Mouse (Mus musculus) adrenal gland, postnatal 36 days (tissue): ENCODE measurements around the gene Lin54. TPM values are rescaled to one million over a fixed set of nuclear protein-coding genes. Genes with fewer than 3 reads are reported as not detected.

ENCODE experiments used
- DNase-seq, 2 experiments: peaks; one replicate each; pipeline ENCODE4 v3.0.0; 2021; ENCODE audit warnings: mixed read lengths in 1 of 2
- long read RNA-seq, 2 experiments: library from polyadenylated mRNA; stranded (forward); transcript quantifications; one replicate each; pipeline ENCODE4 v2.0.0; 2021; ENCODE audit warnings: borderline sequencing depth in 2 of 2
- total RNA-seq, 2 experiments: library from RNA; stranded (reverse); gene quantifications; 2 replicates each; pipeline ENCODE4 v1.2.3; 2021

The Lin54 gene
- total RNA-seq: 10 to 100 TPM; 11.9 to 13.8 TPM
- long read RNA-seq, experiment 1, full-length matches to known transcripts: 4 of 6 reads
- long read RNA-seq, experiment 1, partial matches to known transcripts: 2 of 6 reads
- long read RNA-seq, experiment 1, other reads (novel, unspliced or antisense): 0 of 6 reads
- long read RNA-seq, experiment 2, full-length matches to known transcripts: 3 of 4 reads
- long read RNA-seq, experiment 2, partial matches to known transcripts: 0 of 4 reads
- long read RNA-seq, experiment 2, other reads (novel, unspliced or antisense): 1 of 4 reads

DNA sequence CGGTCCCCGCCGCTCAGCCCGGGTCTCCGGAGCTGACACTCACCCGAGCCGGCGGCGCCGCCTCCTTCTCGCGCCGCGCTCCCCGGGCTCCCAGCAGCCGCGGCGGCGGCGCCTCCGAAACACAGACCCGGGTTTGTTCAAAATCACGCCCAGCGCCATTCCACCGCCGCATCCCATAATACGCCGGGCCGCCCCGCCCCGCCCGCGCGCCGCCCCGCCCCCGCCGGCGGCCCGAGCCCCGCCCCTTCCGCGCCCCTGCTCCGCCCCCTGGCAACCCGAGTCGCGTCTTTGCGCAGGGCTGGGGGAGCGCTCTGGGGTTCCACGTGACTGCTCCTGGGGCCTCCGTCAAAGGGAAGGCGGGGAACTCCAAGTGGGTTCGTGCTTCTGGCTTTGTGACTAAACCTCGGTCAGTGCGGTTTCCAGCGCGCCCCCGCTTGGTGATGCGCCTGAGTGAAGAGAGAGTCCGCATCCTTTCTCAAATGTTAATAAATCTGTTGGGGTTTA, at the start of gene Lin54:
Gene Lin54, minus strand, starts transcription at position 182 of the 504 bp plus-strand sequence.
- DNase-seq: peak; percentile 91 to 93

DNA sequence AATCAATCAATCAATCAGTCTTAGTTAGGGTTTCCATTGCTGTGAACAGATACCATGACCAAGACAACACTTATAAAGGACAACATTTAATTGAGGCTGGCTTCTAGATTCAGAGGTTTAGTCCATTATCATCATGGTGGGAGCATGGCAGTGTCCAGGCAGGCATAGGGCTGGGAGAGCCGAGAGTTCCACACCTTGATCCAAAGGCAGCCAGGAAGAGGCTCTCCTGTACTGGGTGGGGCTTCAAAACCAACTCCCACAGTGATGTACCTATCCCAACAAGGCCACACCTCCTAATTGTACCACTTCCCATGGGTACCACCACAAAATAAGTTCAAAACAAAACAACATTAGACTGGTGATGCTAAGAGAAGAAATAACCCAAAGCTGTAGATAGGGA, 49.7 kb upstream of the Lin54 start:
- DNase-seq: no peak

DNA sequence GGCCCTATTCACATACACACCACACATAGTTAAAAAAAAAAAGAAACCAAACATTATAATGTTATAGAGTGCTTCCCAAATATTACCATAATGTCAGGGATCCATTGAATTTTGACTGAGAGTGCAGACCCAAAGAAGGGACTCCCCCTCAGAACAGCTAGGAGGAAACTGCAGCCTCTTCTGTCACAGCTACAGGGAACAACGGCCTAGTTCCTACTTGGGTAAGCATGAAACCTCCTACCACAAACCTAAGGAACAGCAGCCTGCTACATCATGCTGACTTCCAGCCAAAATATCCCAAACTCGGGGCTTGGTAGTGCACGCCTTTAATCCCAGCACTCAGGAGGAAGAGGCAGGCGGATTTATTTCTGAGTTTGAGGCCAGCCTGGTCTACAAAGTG, 48.9 kb upstream of the Lin54 start:
- DNase-seq: no peak

- no peak for DNase-seq
These were observed 47.8 kb upstream of the Lin54 start for GRCm38 (mm10) chr5:100548236-100548635.

GRCm38 (mm10) chr5:100546294-100547080, 46.0 kb upstream of the Lin54 start:
- no peak for DNase-seq

- no peak for DNase-seq
These were observed 36.2 kb upstream of the Lin54 start for GRCm38 (mm10) chr5:100536638-100537037.

DNA sequence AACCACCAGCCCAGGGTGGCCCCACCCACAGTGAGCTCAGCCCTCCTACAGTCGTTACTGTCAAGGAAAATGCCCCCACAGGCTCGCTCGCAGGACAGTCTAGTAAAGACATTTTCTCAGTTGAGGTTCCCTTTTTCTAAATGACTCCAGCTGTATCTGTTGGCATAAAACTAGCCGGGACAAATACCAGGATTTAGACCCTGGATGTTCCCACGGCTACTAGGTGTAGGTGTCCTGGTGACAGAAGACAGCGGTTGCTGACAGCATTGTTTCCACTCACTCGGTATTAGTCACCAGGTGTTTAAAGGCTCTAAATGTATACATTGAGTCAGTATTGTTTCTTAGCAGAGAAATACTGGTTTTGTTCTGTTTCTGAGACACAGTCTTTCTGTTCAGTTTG, 35.4 kb upstream of the Lin54 start:
- no peak for DNase-seq

- peak in 1 of 2 experiments; percentile 27 for DNase-seq
These were observed 25.7 kb upstream of the Lin54 start for GRCm38 (mm10) chr5:100526164-100526563.

DNA sequence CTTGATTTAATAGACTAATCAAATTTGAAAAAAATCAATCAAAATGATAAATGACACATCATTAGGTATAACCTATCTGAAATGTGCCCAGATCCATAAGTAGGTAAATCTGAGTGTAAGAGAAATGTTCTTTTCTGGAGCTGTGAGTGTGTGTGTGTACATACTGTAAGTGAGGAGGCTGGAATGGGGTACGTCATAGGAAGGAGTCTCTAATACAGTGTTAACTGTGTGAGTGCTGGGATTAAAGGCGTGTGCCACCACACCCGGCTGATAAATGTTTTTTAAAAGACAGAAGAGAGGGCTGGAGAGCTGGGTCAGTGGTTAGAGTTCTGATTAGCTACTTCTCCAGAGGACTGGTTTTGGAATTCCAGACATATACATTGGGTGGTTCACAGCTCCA, 25.2 kb upstream of the Lin54 start:
- DNase-seq: no peak

DNA sequence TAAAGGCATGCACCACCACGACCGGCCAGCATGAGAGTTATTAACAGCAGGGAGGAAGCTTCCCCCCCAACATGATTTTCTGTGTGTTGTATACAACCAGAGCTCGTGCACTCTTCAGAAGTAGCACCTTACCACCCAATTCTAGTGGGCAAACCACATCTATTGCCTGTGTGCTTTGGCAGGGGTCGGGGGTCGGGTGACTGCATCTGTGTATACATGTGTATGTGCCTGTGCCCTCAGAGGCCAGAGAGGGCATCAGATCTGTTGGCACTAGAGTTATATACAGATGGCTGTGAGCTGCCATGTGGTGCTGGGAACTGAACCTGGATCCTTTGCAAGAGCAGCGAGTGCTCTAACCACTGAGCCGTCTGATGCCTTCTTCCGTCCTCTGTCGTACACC, 24.5 kb upstream of the Lin54 start:
- DNase-seq: no peak

GRCm38 (mm10) chr5:100523331-100523730, 22.9 kb upstream of the Lin54 start:
- DNase-seq: no peak

- no peak for DNase-seq
These were observed 19.8 kb upstream of the Lin54 start for GRCm38 (mm10) chr5:100520223-100520622.

GRCm38 (mm10) chr5:100519027-100519411, 18.6 kb upstream of the Lin54 start:
- no peak for DNase-seq

GRCm38 (mm10) chr5:100518049-100519026, 17.9 kb upstream of the Lin54 start, which contains the start of gene Cops4:
Gene Cops4, plus strand, starts transcription at chr5:100518309.
- DNase-seq: peak; percentile 97

DNA sequence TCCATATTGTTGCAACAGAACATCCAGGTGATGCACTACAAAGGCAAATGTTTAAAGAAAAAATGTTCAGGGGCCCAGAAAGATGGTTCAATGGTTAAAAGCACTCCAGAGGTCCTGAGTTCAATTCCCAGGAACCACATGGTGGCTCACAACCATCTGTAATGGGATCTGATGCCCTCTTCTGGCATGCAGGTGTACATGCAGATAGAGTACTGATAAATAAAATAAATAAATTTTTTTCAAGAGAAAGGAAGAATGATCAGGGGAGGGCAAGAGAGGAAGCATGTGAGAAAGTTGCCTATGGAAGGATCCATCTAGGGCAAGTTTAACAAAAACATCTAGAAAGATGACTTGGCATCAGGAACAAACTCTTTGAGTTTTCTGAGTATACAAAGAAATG, 12.1 kb upstream of the Lin54 start:
- DNase-seq: no peak

DNA sequence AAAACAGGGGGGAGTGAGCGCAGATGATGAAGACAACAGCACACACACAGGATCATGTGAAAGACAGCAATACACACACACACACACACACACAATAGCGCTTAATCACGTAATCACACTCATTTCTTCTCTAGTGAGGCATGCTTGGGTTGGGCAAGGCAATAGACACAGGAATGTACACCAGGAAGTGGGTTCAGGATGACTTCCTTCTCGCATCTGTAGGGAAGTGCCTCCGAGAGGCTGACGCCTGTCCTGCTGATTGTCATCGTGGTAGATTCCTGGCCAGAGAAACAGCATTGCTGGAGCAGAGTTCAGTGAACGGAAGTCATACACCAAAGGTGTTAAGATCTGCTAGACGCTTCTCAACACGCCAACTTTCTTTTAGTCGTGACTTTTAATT, 8.8 kb upstream of the Lin54 start:
- no peak for DNase-seq

- DNase-seq: no peak
These were observed 828 bp upstream of the Lin54 start for GRCm38 (mm10) chr5:100501267-100501666.

DNA sequence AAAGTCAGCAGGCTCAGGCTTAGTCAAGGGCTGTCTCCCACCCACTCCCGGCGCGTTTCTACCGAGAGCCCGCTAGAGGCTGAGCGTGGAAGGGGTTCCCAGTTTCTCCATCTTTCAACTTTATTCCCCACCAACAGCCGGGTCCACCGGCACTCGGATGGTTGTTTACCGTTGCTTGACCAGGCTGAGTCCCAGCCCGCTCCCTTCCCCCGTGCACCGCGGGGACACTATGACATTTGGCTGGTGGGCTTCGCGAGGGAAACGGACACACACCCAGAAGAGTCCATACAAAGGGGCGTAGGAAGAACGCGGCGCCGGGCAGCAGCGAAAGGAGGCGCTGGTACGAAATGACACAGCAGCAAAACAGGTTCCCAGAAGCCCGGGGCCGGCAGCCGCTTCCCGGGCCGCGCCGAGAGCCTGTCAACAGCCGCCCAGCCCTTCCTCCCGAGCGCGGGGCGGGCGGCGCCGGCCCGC, 571 bp downstream of the Lin54 start:
- DNase-seq: peak; percentile 32 to 44

GRCm38 (mm10) chr5:100499243-100499642, 1.2 kb downstream of the Lin54 start:
- no peak for DNase-seq

DNA sequence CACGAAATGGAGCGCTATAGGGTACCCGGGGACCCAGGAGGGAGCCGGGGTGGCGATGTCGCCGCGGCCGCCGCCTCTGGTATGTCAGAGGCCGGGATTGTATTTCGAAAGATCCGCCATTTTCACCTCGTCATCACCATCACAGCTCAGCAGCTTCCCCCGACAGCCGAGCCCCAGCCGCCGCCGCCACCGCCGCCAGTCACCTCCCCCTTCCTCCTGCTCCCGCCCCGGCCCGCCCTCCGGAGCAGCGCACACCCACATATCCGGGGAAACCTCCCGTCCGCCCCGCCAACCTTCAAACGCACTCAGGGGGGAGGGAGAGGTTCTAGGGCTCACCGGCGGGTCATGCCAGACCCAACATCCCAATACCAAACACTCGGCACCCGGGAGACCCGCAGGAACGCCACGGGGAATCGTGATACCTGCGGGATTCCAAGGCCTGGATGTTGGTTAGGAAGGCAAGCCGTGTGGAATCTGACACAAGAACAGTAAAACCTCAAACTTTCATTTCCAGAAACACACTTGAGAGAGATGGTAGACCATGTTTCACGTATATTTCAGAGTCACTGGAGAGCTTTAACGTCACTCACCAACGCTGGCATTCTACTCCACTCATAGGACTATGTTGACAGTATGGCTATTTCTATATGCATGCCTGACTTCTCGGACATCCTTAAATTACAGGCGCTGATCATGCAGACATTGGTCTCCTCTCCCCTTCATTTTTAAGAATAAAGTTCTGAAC, 1.8 kb downstream of the Lin54 start:
- peak; percentile 92 for DNase-seq

- no peak for DNase-seq
These were observed 8.7 kb downstream of the Lin54 start for GRCm38 (mm10) chr5:100491704-100492103.
